Comparison of ENCODE assay signal across 7 mouse cellular contexts in the genomic region with DNA sequence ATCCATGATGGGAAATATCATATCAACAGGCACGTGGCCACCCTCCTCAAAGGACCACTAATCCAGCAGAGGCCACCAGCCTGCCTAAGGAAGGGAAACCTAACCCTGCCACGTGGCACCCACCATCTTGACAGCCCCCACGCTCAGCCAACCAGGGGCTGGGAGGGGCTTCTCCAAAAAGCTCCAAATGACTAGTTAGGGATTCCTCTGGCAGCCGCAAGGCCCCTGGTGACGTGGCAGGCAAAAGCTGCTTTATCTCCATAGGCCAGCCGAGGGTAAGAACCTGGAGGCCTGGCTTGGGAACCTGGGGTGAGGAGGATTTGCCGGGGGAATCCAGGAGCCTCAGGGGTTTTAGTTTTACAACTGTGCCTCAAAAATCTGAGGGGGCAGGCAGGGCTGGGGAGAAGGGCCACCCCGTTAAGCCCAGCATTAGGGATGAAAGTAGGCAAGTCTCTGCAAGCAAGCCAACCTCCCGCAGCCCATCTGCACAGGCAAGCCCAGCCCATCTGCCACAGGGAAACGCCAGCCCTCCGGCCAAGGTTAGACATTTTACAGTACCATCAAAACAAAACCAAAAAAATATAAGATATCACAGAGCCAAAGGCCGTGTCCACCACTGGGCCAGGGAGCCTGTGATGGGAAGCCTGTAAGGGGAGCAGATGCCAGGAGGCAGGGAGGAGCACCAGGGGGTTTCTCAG. TPM values are rescaled to one million over a fixed set of nuclear protein-coding genes. Genes with fewer than 3 reads are reported as not detected.
DNase-seq lines count a peak whose midpoint lies in the region; ATAC-seq and TF ChIP-seq lines count a peak whose summit lies in the region.

No protein-coding gene starts in this region.

- intact Hi-C loops in left cerebral cortex, postnatal 36 days (cut with DNase I): no loop called here

- peaks cover 8% of the 10 kb centered on the region; the same call in 1 of the 2 replicates for H3K4me1 ChIP-seq in intestine, postnatal 0 days (replicated peaks; ENCODE audit: control insufficient read depth, insufficient read depth, low read length)
- peaks cover 9% of the 10 kb centered on the region for H3K4me1 ChIP-seq in stomach, postnatal 0 days (replicated peaks; ENCODE audit: control insufficient read depth, insufficient read depth)

- H3K9ac ChIP-seq in intestine, postnatal 0 days (ENCODE audit: low read depth, low read length): peak overlapping the region; percentile 67
- peak overlapping the region; percentile 85 for H3K9ac ChIP-seq in stomach, postnatal 0 days (ENCODE audit: low read length)

- peak overlapping the region; percentile 82 for H3K27ac ChIP-seq in intestine, postnatal 0 days (ENCODE audit: low read depth, low read length)
- H3K27ac ChIP-seq in stomach, postnatal 0 days (replicated peaks): peak overlapping the region; percentile 91

- 26% methylated on average over 12 of the region's 12 CpGs for WGBS in intestine, postnatal 0 days
- WGBS in stomach, postnatal 0 days: 12% methylated on average over 12 of the region's 12 CpGs

- no peak for TF ChIP-seq EP300 in stomach, postnatal 0 days (optimal IDR thresholded peaks at IDR 0.05)

- DNase-seq in adrenal gland, postnatal 25 days: peak; percentile 54
- DNase-seq in cerebellum, postnatal 14 days: peak; percentile 77 to 79
- DNase-seq in heart, adult 11 months: peak; percentile 97
- peak; percentile 28 for DNase-seq in lung, postnatal 14 days
- peak; percentile 33 for DNase-seq in stomach, postnatal 0 days (ENCODE audit: low spot score)
- no peak for DNase-seq in left cerebral cortex, postnatal 36 days (ENCODE audit: low spot score in 2 of 2)

- H3K4me2 ChIP-seq in intestine, postnatal 0 days (replicated peaks; ENCODE audit: low read depth): peak overlapping the region; percentile 75
- peak overlapping the region; percentile 56 for H3K4me2 ChIP-seq in stomach, postnatal 0 days (replicated peaks; ENCODE audit: low read depth)

- peak overlapping the region; percentile 55 for H3K4me3 ChIP-seq in intestine, postnatal 0 days (ENCODE audit: low read depth, low read length)
- peak overlapping the region; percentile 71 for H3K4me3 ChIP-seq in stomach, postnatal 0 days (ENCODE audit: low read depth, low read length)

- no peaks in the 10 kb centered on the region for H3K9me3 ChIP-seq in intestine, postnatal 0 days (ENCODE audit: control insufficient read depth)
- no peaks in the 10 kb centered on the region for H3K9me3 ChIP-seq in stomach, postnatal 0 days (ENCODE audit: control insufficient read depth, low read length)

- peaks cover 26% of the 10 kb centered on the region for H3K36me3 ChIP-seq in intestine, postnatal 0 days (ENCODE audit: control insufficient read depth, insufficient read depth)
- H3K36me3 ChIP-seq in stomach, postnatal 0 days (ENCODE audit: control insufficient read depth, insufficient read depth, low read length): peaks cover 22% of the 10 kb centered on the region; the same call in 1 of the 2 replicates

- TF ChIP-seq CTCF in intestine, postnatal 0 days (IDR thresholded peaks at IDR 0.05; ENCODE audit: low read depth): no peak
- 0 out of 2 replicates have a peak, but pooled peaks have one; percentile 9 for TF ChIP-seq CTCF in stomach, postnatal 0 days (IDR thresholded peaks at IDR 0.05; ENCODE audit: low read depth)

- no peaks in the 10 kb centered on the region for H3K27me3 ChIP-seq in intestine, postnatal 0 days (replicated peaks; ENCODE audit: control insufficient read depth, insufficient read depth, low read length)
- H3K27me3 ChIP-seq in stomach, postnatal 0 days (ENCODE audit: control insufficient read depth, insufficient read depth, low read length): no peaks in the 10 kb centered on the region

- no peak for ATAC-seq in intestine, postnatal 0 days
- ATAC-seq in stomach, postnatal 0 days (ENCODE audit: low FRiP score, low TSS enrichment): no peak

RNA-seq across cellular contexts. Expression of a gene that starts 1.8 kb away (rescaled TPM):
- 318 and 396 TPM in 2 replicates for total RNA-seq in adrenal gland, postnatal 25 days (2021)
- 199 and 204 TPM in 2 replicates for polyA plus RNA-seq in intestine, postnatal 0 days (2015; fragmentation: Nextera tagmentation; extraction: Ambion mirVana)
- polyA plus RNA-seq in stomach, postnatal 0 days (2015; fragmentation: Nextera tagmentation; extraction: Ambion mirVana): 331 and 433 TPM in 2 replicates
- total RNA-seq in left cerebral cortex, postnatal 36 days (2021): 10 to 100 TPM; 22.6 to 25.6 TPM

RNA-seq across cellular contexts. Expression of a gene that starts 30.0 kb away (rescaled TPM):
- 4.9 and 9.9 TPM in 2 replicates for total RNA-seq in adrenal gland, postnatal 25 days (2021)
- 15.7 and 16.9 TPM in 2 replicates for polyA plus RNA-seq in intestine, postnatal 0 days (2015; fragmentation: Nextera tagmentation; extraction: Ambion mirVana)
- 8.1 and 9.1 TPM in 2 replicates for polyA plus RNA-seq in stomach, postnatal 0 days (2015; fragmentation: Nextera tagmentation; extraction: Ambion mirVana)
- total RNA-seq in left cerebral cortex, postnatal 36 days (2021): 10 to 100 TPM; 32.2 to 44.9 TPM

Comparison
In these comparisons a context has a peak if more than half of its experiments do, and no peak if none do; other contexts are left out.
1. DNase-seq: peak in adrenal gland, postnatal 25 days (single experiment), cerebellum, postnatal 14 days (2 of 2), heart, adult 11 months (single experiment), lung, postnatal 14 days (single experiment) and stomach, postnatal 0 days (single experiment); none in left cerebral cortex, postnatal 36 days (0 of 2).
2. RNA of a gene that starts 1.8 kb away (total RNA-seq): 318 to 396 TPM in adrenal gland, postnatal 25 days; 22.6 to 25.6 TPM in left cerebral cortex, postnatal 36 days; every median in the first group is over 10 times any median in the second.